Mouse (Mus musculus) Muller cell, postnatal 12 days (primary cell): ENCODE measurements at regions not wholly inside any gene's neighbourhood (a gene's known extent, or its start where the extent isn't known, plus 50 kb on each side); places are given as distances from the start of the nearest gene placed in this dataset.

ENCODE experiments used
- DNase-seq: peaks from one replicate; pipeline ENCODE4 v3.0.0-alpha.2; 2015; ENCODE audit errors: inconsistent ontology term

- no peak for DNase-seq
Observed at GRCm38 (mm10) chr10:117940441-117941265, 94.8 kb upstream of the Rap1b start.

- no peak for DNase-seq
Observed at GRCm38 (mm10) chr10:117941266-117941651, 95.4 kb upstream of the Rap1b start.

GRCm38 (mm10) chr10:117943702-117944307 lies 98.0 kb upstream of the Rap1b start:
- no peak for DNase-seq

- DNase-seq, result no peak
Observed at GRCm38 (mm10) chr10:117947191-117947590, 101.4 kb upstream of the Rap1b start.

GRCm38 (mm10) chr10:117947911-117948310 lies 102.1 kb upstream of the Rap1b start:
- no peak for DNase-seq

- DNase-seq, result no peak
Observed at GRCm38 (mm10) chr10:117952116-117953025, 106.5 kb upstream of the Rap1b start.

- no peak for DNase-seq
Observed at GRCm38 (mm10) chr10:117953026-117953711, 107.3 kb upstream of the Rap1b start.

GRCm38 (mm10) chr10:117956174-117956950 lies 110.5 kb upstream of the Rap1b start:
- DNase-seq, result no peak

GRCm38 (mm10) chr10:117974706-117975105 lies 128.9 kb upstream of the Rap1b start:
- DNase-seq, result no peak

GRCm38 (mm10) chr10:117975467-117975866 lies 129.6 kb upstream of the Rap1b start:
- DNase-seq, result no peak

- DNase-seq, result no peak
Observed at GRCm38 (mm10) chr10:117979091-117979490, 133.3 kb upstream of the Rap1b start.

GRCm38 (mm10) chr10:117982611-117983210 lies 136.9 kb upstream of the Rap1b start:
- DNase-seq, result no peak

GRCm38 (mm10) chr10:117983271-117983670 lies 137.4 kb upstream of the Rap1b start:
- no peak for DNase-seq

GRCm38 (mm10) chr10:117984784-117985602 lies 139.2 kb upstream of the Rap1b start:
- no peak for DNase-seq

GRCm38 (mm10) chr10:117987620-117988019 lies 141.8 kb upstream of the Rap1b start:
- no peak for DNase-seq

- peak; percentile 72 for DNase-seq
Observed at GRCm38 (mm10) chr10:117988076-117988475, 142.2 kb upstream of the Rap1b start.

GRCm38 (mm10) chr10:117991176-117991575 lies 145.3 kb upstream of the Rap1b start:
- no peak for DNase-seq

GRCm38 (mm10) chr10:117992317-117992716 lies 146.5 kb upstream of the Rap1b start:
- DNase-seq, result no peak

GRCm38 (mm10) chr10:117993809-117994208 lies 147.8 kb upstream of the Mdm1 start:
- DNase-seq, result peak; percentile 46
